Mouse (Mus musculus): ENCODE measurements at regions not wholly inside any gene's neighbourhood (a gene's known extent, or its start where the extent isn't known, plus 50 kb on each side); places are given as distances from the start of the nearest gene placed in this dataset.

Small RNAs in the stretch of these regions (microRNA-seq; reads per million reads assigned to microRNA genes)
- 0 reads per million in 2 experiments for gene Gm26474
